Mouse (Mus musculus) forebrain, embryonic 16.5 days (tissue): ENCODE results near the gene Wipf2. TPM values are rescaled to one million over a fixed set of nuclear protein-coding genes. Genes with fewer than 3 reads are reported as not detected.

Experiments
- ATAC-seq: fragments of 200-750 bp; cut with Nextera tagmentation; 2 replicates; pipeline ENCODE4 v1.8.0; 2017; ENCODE audit warnings: mild to moderate bottlenecking, moderate library complexity
- H3K27ac ChIP-seq: fragments of 300-500 bp; sonication (generic); 2 replicates; pipeline ENCODE4 v1.5.1; 2014; ENCODE audit warnings: low read length, control low read depth
- H3K27me3 ChIP-seq: fragments of 300-500 bp; sonication (generic); replicated peaks from 2 replicates; pipeline ENCODE4 v1.6.1; 2014; ENCODE audit warnings: low read length; ENCODE audit not compliant: control insufficient read depth, insufficient read depth
- H3K36me3 ChIP-seq: fragments of 300-500 bp; sonication (generic); 2 replicates; pipeline ENCODE4 v1.6.1; 2014; ENCODE audit not compliant: control insufficient read depth, insufficient read depth
- H3K4me1 ChIP-seq: fragments of 300-500 bp; sonication (generic); replicated peaks from 2 replicates; pipeline ENCODE4 v1.6.1; 2014; ENCODE audit warnings: low read length; ENCODE audit not compliant: control insufficient read depth, insufficient read depth
- H3K4me2 ChIP-seq: fragments of 300-500 bp; sonication (generic); 2 replicates; pipeline ENCODE4 v1.6.1; 2014; ENCODE audit warnings: mild to moderate bottlenecking, low read length, control low read depth
- H3K4me3 ChIP-seq: fragments of 300-500 bp; sonication (generic); replicated peaks from 2 replicates; pipeline ENCODE4 v1.5.1; 2014; ENCODE audit warnings: mild to moderate bottlenecking, low read length, control low read depth
- H3K9ac ChIP-seq: fragments of 300-500 bp; sonication (generic); replicated peaks from 2 replicates; pipeline ENCODE4 v1.6.1; 2014; ENCODE audit warnings: low read depth, low read length, control low read depth
- H3K9me3 ChIP-seq: fragments of 300-500 bp; sonication (generic); 2 replicates; pipeline ENCODE4 v1.6.1; 2016; ENCODE audit warnings: low read length; ENCODE audit not compliant: control insufficient read depth
- WGBS: fragments of 180-500 bp; shearing (Covaris S2); extraction: QIAGEN DNeasy Blood & Tissue Kit; methylation state at CpG from one replicate; pipeline ENCODE4 v1.1.7; 2014; 5-methylcytosine and 5-hydroxymethylcytosine counted together
- polyA plus RNA-seq: library from polyadenylated mRNA; unstranded; fragments of >200 nt; fragmentation: Nextera tagmentation; extraction: Ambion mirVana; gene quantifications from 2 replicates; pipeline ENCODE4 v1.2.1, GENCODE M21; 2015

The Wipf2 gene
- polyA plus RNA-seq, 1 experiment from 2014 or later = 5.1 TPM

- peak overlapping the region; percentile 90 for H3K4me2 ChIP-seq
- H3K9ac ChIP-seq = peak overlapping the region; percentile 65; the same call in 1 of the 2 replicates
- H3K27me3 ChIP-seq = no peaks in the 10 kb centered on the region
- 60% methylated on average over 3 of the region's 3 CpGs for WGBS
- peak overlapping the region; percentile 54 for H3K4me3 ChIP-seq
- H3K36me3 ChIP-seq = no peaks in the 10 kb centered on the region
- H3K9me3 ChIP-seq = no peaks in the 10 kb centered on the region
- peaks cover 64% of the 10 kb centered on the region for H3K4me1 ChIP-seq
- no peak for ATAC-seq
- peak overlapping the region; percentile 86 for H3K27ac ChIP-seq
Observed at GRCm38 (mm10) chr11:98942555-98942922, 79.1 kb downstream of the Wipf2 start.

GRCm38 (mm10) chr11:98942923-98943641, 79.6 kb downstream of the Wipf2 start:
- H3K9ac ChIP-seq = no peak overlapping the region
- 46% methylated on average over 8 of the region's 8 CpGs for WGBS
- no peak overlapping the region for H3K4me3 ChIP-seq
- H3K27ac ChIP-seq = peak overlapping the region; percentile 86
- H3K36me3 ChIP-seq = no peaks in the 10 kb centered on the region
- ATAC-seq = no peak
- peaks cover 58% of the 10 kb centered on the region for H3K4me1 ChIP-seq
- no peaks in the 10 kb centered on the region for H3K27me3 ChIP-seq
- H3K4me2 ChIP-seq = no peak overlapping the region
- H3K9me3 ChIP-seq = no peaks in the 10 kb centered on the region

- Histone ChIP-seq H3K4me2 (no peak overlapping the region), H3K27ac (peak overlapping the region; percentile 26; the same call in 1 of the 2 replicates), H3K4me1 (peaks cover 52% of the 10 kb centered on the region), H3K9ac (no peak overlapping the region), H3K9me3 (no peaks in the 10 kb centered on the region), H3K4me3 (no peak overlapping the region), H3K36me3 (no peaks in the 10 kb centered on the region), H3K27me3 (no peaks in the 10 kb centered on the region)
- ATAC-seq = no peak
- 32% methylated on average over 14 of the region's 14 CpGs for WGBS
Observed at GRCm38 (mm10) chr11:98943741-98944461, 80.5 kb downstream of the Wipf2 start.

GRCm38 (mm10) chr11:98944897-98945604, 81.6 kb downstream of the Wipf2 start:
- no peak overlapping the region for H3K27ac ChIP-seq
- H3K9me3 ChIP-seq = no peaks in the 10 kb centered on the region
- peaks cover 49% of the 10 kb centered on the region for H3K4me1 ChIP-seq
- no peak overlapping the region for H3K4me3 ChIP-seq
- no peak overlapping the region for H3K4me2 ChIP-seq
- ATAC-seq = no peak
- no peaks in the 10 kb centered on the region for H3K27me3 ChIP-seq
- H3K9ac ChIP-seq = 0 out of 2 replicates have a peak overlapping the region, but pooled peaks have one; percentile 10
- no peaks in the 10 kb centered on the region for H3K36me3 ChIP-seq
- WGBS = 28% methylated on average over 11 of the region's 11 CpGs

DNA sequence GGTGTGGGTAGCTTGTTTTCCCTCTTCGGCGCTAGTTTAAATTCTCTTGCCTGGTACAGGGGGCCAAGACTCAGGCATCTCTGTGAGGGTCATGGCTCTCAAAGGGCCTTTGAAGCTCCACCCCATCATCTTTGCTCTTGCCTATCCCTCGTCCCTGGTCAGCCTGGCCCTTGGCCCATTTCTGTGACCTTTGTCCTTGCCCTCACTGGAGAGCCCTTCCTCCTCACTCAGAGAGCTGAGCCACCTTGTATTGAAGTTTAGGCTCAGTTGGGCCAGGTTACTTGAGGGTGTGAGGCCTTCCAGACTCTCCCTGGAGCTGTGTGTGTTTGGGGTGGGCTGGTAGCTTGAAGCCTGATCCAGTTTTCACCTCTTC, 82.2 kb downstream of the Wipf2 start:
- Histone ChIP-seq H3K9ac (no peak overlapping the region), H3K4me1 (peaks cover 46% of the 10 kb centered on the region), H3K4me3 (no peak overlapping the region), H3K27ac (no peak overlapping the region), H3K9me3 (no peaks in the 10 kb centered on the region), H3K4me2 (no peak overlapping the region), H3K36me3 (no peaks in the 10 kb centered on the region), H3K27me3 (no peaks in the 10 kb centered on the region)
- 59% methylated on average over 3 of the region's 3 CpGs for WGBS
- ATAC-seq = no peak

GRCm38 (mm10) chr11:98947969-98948569, 84.6 kb downstream of the Wipf2 start:
- 88% methylated on average over 18 of the region's 18 CpGs for WGBS
- H3K4me1 ChIP-seq = peaks cover 31% of the 10 kb centered on the region

GRCm38 (mm10) chr11:98949242-98949957, 86.0 kb downstream of the Wipf2 start:
- H3K4me1 ChIP-seq = peaks cover 29% of the 10 kb centered on the region
- no peaks in the 10 kb centered on the region for H3K36me3 ChIP-seq
- H3K9ac ChIP-seq = no peak overlapping the region
- no peak for ATAC-seq
- 63% methylated on average over 12 of the region's 12 CpGs for WGBS
- H3K27ac ChIP-seq = no peak overlapping the region
- no peaks in the 10 kb centered on the region for H3K27me3 ChIP-seq
- H3K4me2 ChIP-seq = no peak overlapping the region
- H3K4me3 ChIP-seq = no peak overlapping the region
- no peaks in the 10 kb centered on the region for H3K9me3 ChIP-seq

More at GRCm38 (mm10) chr11:98947969-98948569, 84.6 kb downstream of the Wipf2 start:
- H3K27ac ChIP-seq = no peak overlapping the region
- H3K36me3 ChIP-seq = no peaks in the 10 kb centered on the region
- H3K9ac ChIP-seq = no peak overlapping the region
- no peak overlapping the region for H3K4me2 ChIP-seq
- no peak for ATAC-seq
- no peaks in the 10 kb centered on the region for H3K27me3 ChIP-seq
- no peaks in the 10 kb centered on the region for H3K9me3 ChIP-seq
- H3K4me3 ChIP-seq = no peak overlapping the region

DNA sequence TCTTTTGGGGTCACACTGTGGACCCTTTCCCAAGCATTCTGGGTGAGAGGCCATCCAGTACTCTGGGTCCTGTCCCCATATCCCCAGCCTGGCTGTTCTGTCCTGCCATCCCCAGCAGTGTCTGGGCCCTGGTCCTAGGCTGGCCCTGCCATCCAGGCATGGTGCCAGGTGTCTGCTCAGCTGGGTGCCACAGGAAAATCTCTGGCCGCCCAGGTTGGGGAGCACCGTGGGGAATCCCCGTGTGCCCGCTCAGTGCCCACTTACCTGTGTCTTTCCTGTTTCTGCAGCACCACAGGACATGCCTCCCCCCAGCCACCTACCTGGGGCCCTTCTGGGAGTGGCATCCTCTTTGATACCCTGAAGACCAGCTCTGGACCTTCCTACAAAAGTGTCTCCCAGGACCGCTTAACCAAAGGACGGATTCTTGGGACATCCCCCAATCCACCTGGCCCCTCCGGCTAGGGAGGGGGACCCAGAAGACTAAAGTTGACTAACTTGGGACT, 86.6 kb downstream of the Wipf2 start:
- Histone ChIP-seq H3K9me3 (no peaks in the 10 kb centered on the region), H3K4me1 (peaks cover 30% of the 10 kb centered on the region), H3K4me2 (no peak overlapping the region), H3K4me3 (no peak overlapping the region), H3K36me3 (no peaks in the 10 kb centered on the region), H3K27me3 (no peaks in the 10 kb centered on the region), H3K27ac (no peak overlapping the region), H3K9ac (no peak overlapping the region)
- WGBS = 78% methylated on average over 7 of the region's 7 CpGs
- ATAC-seq = no peak
